Mouse (Mus musculus): ENCODE results near the gene Rnaseh2a.

Gene Rnaseh2a

GRCm38 (mm10) chr8:84969241-84970134, at the start of gene Rnaseh2a, which contains the start of the genes Gm49661 and Prdx2:
Rnaseh2a (minus strand) TSS chr8:84969767.
Gm49661 (minus strand) TSS chr8:84969433.
Prdx2 (plus strand) TSS chr8:84969587.
- peak; percentile 86 for DNase-seq (ENCODE audit: low read depth, low spot score)

GRCm38 (mm10) chr8:85017209-85017608, 47.6 kb upstream of the Rnaseh2a start:
- DNase-seq (ENCODE audit: low read depth, low spot score), result no peak

- no peak for DNase-seq (ENCODE audit: low read depth, low spot score)
These were observed 47.2 kb upstream of the Rnaseh2a start for GRCm38 (mm10) chr8:85016724-85017123.

GRCm38 (mm10) chr8:85014431-85014830, 44.9 kb upstream of the Rnaseh2a start, which contains the start of gene Best2:
Best2 (minus strand) TSS chr8:85014531.
- no peak for DNase-seq (ENCODE audit: low read depth, low spot score)

- DNase-seq (ENCODE audit: low read depth, low spot score), result no peak
These were observed 43.8 kb upstream of the Rnaseh2a start for GRCm38 (mm10) chr8:85013230-85013840.

GRCm38 (mm10) chr8:85011242-85011641, 41.7 kb upstream of the Rnaseh2a start:
- DNase-seq (ENCODE audit: low read depth, low spot score), result no peak

- DNase-seq (ENCODE audit: low read depth, low spot score), result no peak
These were observed 38.1 kb upstream of the Rnaseh2a start for GRCm38 (mm10) chr8:85007686-85008085.

- DNase-seq (ENCODE audit: low read depth, low spot score), result peak; percentile 65
These were observed 28.2 kb upstream of the Rnaseh2a start for GRCm38 (mm10) chr8:84997649-84998295.

GRCm38 (mm10) chr8:84996978-84997377, 27.4 kb upstream of the Rnaseh2a start:
- DNase-seq (ENCODE audit: low read depth, low spot score), result no peak

- DNase-seq (ENCODE audit: low read depth, low spot score), result no peak
These were observed 26.1 kb upstream of the Rnaseh2a start for GRCm38 (mm10) chr8:84995680-84996079.

GRCm38 (mm10) chr8:84994375-84994774, 24.8 kb upstream of the Rnaseh2a start:
- no peak for DNase-seq (ENCODE audit: low read depth, low spot score)

- DNase-seq (ENCODE audit: low read depth, low spot score), result no peak
These were observed 21.3 kb upstream of the Rnaseh2a start for GRCm38 (mm10) chr8:84990836-84991235.

- DNase-seq (ENCODE audit: low read depth, low spot score), result peak; percentile 99
These were observed 20.8 kb upstream of the Rnaseh2a start, which contains the start of gene Hook2 for GRCm38 (mm10) chr8:84990349-84990748. Hook2 (plus strand) TSS chr8:84990603.

- DNase-seq (ENCODE audit: low read depth, low spot score), result peak; percentile 94
These were observed 20.2 kb upstream of the Rnaseh2a start for GRCm38 (mm10) chr8:84989810-84990209.

GRCm38 (mm10) chr8:84989311-84989731, 19.8 kb upstream of the Rnaseh2a start:
- no peak for DNase-seq (ENCODE audit: low read depth, low spot score)

- no peak for DNase-seq (ENCODE audit: low read depth, low spot score)
These were observed 18.3 kb upstream of the Rnaseh2a start for GRCm38 (mm10) chr8:84987903-84988302.

- DNase-seq (ENCODE audit: low read depth, low spot score), result no peak
These were observed 17.8 kb upstream of the Rnaseh2a start for GRCm38 (mm10) chr8:84987388-84987787.

- no peak for DNase-seq (ENCODE audit: low read depth, low spot score)
These were observed 16.9 kb upstream of the Rnaseh2a start for GRCm38 (mm10) chr8:84986379-84986945.

GRCm38 (mm10) chr8:84985684-84986378, 16.3 kb upstream of the Rnaseh2a start:
- DNase-seq (ENCODE audit: low read depth, low spot score), result no peak

- no peak for DNase-seq (ENCODE audit: low read depth, low spot score)
These were observed 15.6 kb upstream of the Rnaseh2a start for GRCm38 (mm10) chr8:84985049-84985683.
